Mouse (Mus musculus) neural tube, embryonic 11.5 days (tissue): ENCODE measurements around the gene Camkk1. TPM values are rescaled to one million over a fixed set of nuclear protein-coding genes. Genes with fewer than 3 reads are reported as not detected.

ENCODE experiments used
- ATAC-seq: fragments of 200-750 bp; cut with Nextera tagmentation; 2 replicates; pipeline ENCODE4 v1.8.0; 2017; ENCODE audit warnings: moderate number of reproducible peaks, mild to moderate bottlenecking, moderate TSS enrichment, moderate library complexity; ENCODE audit not compliant: insufficient read depth, low FRiP score, low TSS enrichment
- DNase-seq: peaks from one replicate; pipeline ENCODE4 v3.0.0-alpha.2; 2015; ENCODE audit warnings: low spot score
- H3K27ac ChIP-seq: fragments of 300-500 bp; sonication (generic); 2 replicates; pipeline ENCODE4 v1.5.1; 2014; ENCODE audit warnings: low read depth, mild to moderate bottlenecking, low read length
- H3K27me3 ChIP-seq: fragments of 300-500 bp; sonication (generic); 2 replicates; pipeline ENCODE4 v1.6.1; 2014; ENCODE audit warnings: mild to moderate bottlenecking, low read length, mixed read lengths; ENCODE audit not compliant: control insufficient read depth, insufficient read depth
- H3K36me3 ChIP-seq: fragments of 300-500 bp; sonication (generic); 2 replicates; pipeline ENCODE4 v1.6.1; 2014; ENCODE audit warnings: mild to moderate bottlenecking, low read length, moderate library complexity, mixed read lengths; ENCODE audit not compliant: control insufficient read depth, insufficient read depth
- H3K4me1 ChIP-seq: fragments of 300-500 bp; sonication (generic); 2 replicates; pipeline ENCODE4 v1.6.1; 2014; ENCODE audit warnings: low read length, mixed read lengths; ENCODE audit not compliant: control insufficient read depth, insufficient read depth
- H3K4me2 ChIP-seq: fragments of 300-500 bp; sonication (generic); 2 replicates; pipeline ENCODE4 v1.6.1; 2014; ENCODE audit warnings: low read depth, mild to moderate bottlenecking, moderate library complexity
- H3K4me3 ChIP-seq: fragments of 300-500 bp; sonication (generic); 2 replicates; pipeline ENCODE4 v1.5.1; 2014; ENCODE audit warnings: low read depth, low read length
- H3K9ac ChIP-seq: fragments of 300-500 bp; sonication (generic); 2 replicates; pipeline ENCODE4 v1.6.1; 2014; ENCODE audit warnings: mild to moderate bottlenecking, low read length
- H3K9me3 ChIP-seq: fragments of 300-500 bp; sonication (generic); 2 replicates; pipeline ENCODE4 v1.6.1; 2016; ENCODE audit warnings: low read length; ENCODE audit not compliant: control insufficient read depth
- WGBS: fragments of 180-500 bp; shearing (Covaris S2); extraction: QIAGEN DNeasy Blood & Tissue Kit; methylation state at CpG from one replicate; pipeline ENCODE4 v1.1.7; 2014; 5-methylcytosine and 5-hydroxymethylcytosine counted together
- polyA plus RNA-seq: library from polyadenylated mRNA; unstranded; fragments of >200 nt; fragmentation: Nextera tagmentation; extraction: Ambion mirVana; gene quantifications from 2 replicates; pipeline ENCODE4 v1.2.1, GENCODE M21; 2014

The Camkk1 gene
- polyA plus RNA-seq, result 5.7 and 6.5 TPM in 2 replicates

- Histone ChIP-seq H3K36me3 (no peaks in the 10 kb centered on the region), H3K4me2 (peak within 1 kb of the TSS; percentile 98), H3K27ac (peak within 1 kb of the TSS; percentile 6; the same call in 1 of the 2 replicates), H3K9me3 (no peaks in the 10 kb centered on the region), H3K4me3 (peak within 1 kb of the TSS; percentile 68), H3K4me1 (peaks cover 7% of the 10 kb centered on the region), H3K9ac (peak within 1 kb of the TSS; percentile 61), H3K27me3 (peaks cover 18% of the 10 kb centered on the region)
- DNase-seq (peak; percentile 94), ATAC-seq (peak; percentile 97)
- WGBS, result under 1% methylated on average over 57 of the region's 57 CpGs
Measured at GRCm38 (mm10) chr11:73018471-73019146, at the start of gene Camkk1. Camkk1 (plus strand) TSS chr11:73019008.

GRCm38 (mm10) chr11:72974995-72975503 is 43.8 kb upstream of the Camkk1 start:
- Histone ChIP-seq H3K4me1 (no peaks in the 10 kb centered on the region), H3K4me3 (no peak overlapping the region), H3K27ac (no peak overlapping the region), H3K27me3 (no peaks in the 10 kb centered on the region), H3K4me2 (no peak overlapping the region), H3K9me3 (no peaks in the 10 kb centered on the region), H3K36me3 (no peaks in the 10 kb centered on the region), H3K9ac (no peak overlapping the region)
- DNase-seq, result no peak
- ATAC-seq, result no peak
- 82% methylated on average over 13 of the region's 13 CpGs for WGBS

- Histone ChIP-seq H3K27me3 (no peaks in the 10 kb centered on the region), H3K4me3 (no peak overlapping the region), H3K36me3 (no peaks in the 10 kb centered on the region), H3K4me2 (no peak overlapping the region), H3K4me1 (no peaks in the 10 kb centered on the region), H3K27ac (no peak overlapping the region), H3K9ac (no peak overlapping the region), H3K9me3 (no peaks in the 10 kb centered on the region)
- no peak for ATAC-seq
- no peak for DNase-seq
- whole genome bisulfite sequencing, result 82% methylated on average over 9 of the region's 9 CpGs
Measured at GRCm38 (mm10) chr11:72982516-72982915, 36.3 kb upstream of the Camkk1 start.

GRCm38 (mm10) chr11:72983283-72983682 is 35.5 kb upstream of the Camkk1 start:
- 35% methylated on average over 5 of the region's 5 CpGs for WGBS
- no peaks in the 10 kb centered on the region for H3K9me3 ChIP-seq
- ATAC-seq, result no peak
- no peaks in the 10 kb centered on the region for H3K36me3 ChIP-seq
- no peaks in the 10 kb centered on the region for H3K4me1 ChIP-seq
- H3K4me2 ChIP-seq, result no peak overlapping the region
- no peak overlapping the region for H3K4me3 ChIP-seq
- no peak overlapping the region for H3K9ac ChIP-seq
- DNase-seq, result no peak
- H3K27me3 ChIP-seq, result no peaks in the 10 kb centered on the region
- H3K27ac ChIP-seq, result no peak overlapping the region

- no peak overlapping the region for H3K4me2 ChIP-seq
- H3K27ac ChIP-seq, result no peak overlapping the region
- H3K36me3 ChIP-seq, result no peaks in the 10 kb centered on the region
- no peaks in the 10 kb centered on the region for H3K4me1 ChIP-seq
- H3K4me3 ChIP-seq, result no peak overlapping the region
- H3K9me3 ChIP-seq, result no peaks in the 10 kb centered on the region
- no peaks in the 10 kb centered on the region for H3K27me3 ChIP-seq
- ATAC-seq (no peak), DNase-seq (no peak)
- H3K9ac ChIP-seq, result no peak overlapping the region
- WGBS, result 87% methylated on average over 5 of the region's 5 CpGs
Measured at GRCm38 (mm10) chr11:72986745-72987144, 32.1 kb upstream of the Camkk1 start.

GRCm38 (mm10) chr11:72987234-72987633 is 31.6 kb upstream of the Camkk1 start:
- no peaks in the 10 kb centered on the region for H3K9me3 ChIP-seq
- 72% methylated on average over 5 of the region's 5 CpGs for WGBS
- H3K27me3 ChIP-seq, result no peaks in the 10 kb centered on the region
- H3K27ac ChIP-seq, result no peak overlapping the region
- H3K9ac ChIP-seq, result no peak overlapping the region
- no peak for ATAC-seq
- no peak for DNase-seq
- no peak overlapping the region for H3K4me3 ChIP-seq
- H3K4me1 ChIP-seq, result no peaks in the 10 kb centered on the region
- no peak overlapping the region for H3K4me2 ChIP-seq
- no peaks in the 10 kb centered on the region for H3K36me3 ChIP-seq

- Histone ChIP-seq H3K9ac (no peak overlapping the region), H3K4me1 (no peaks in the 10 kb centered on the region), H3K4me2 (no peak overlapping the region), H3K27me3 (no peaks in the 10 kb centered on the region), H3K36me3 (no peaks in the 10 kb centered on the region), H3K9me3 (no peaks in the 10 kb centered on the region), H3K27ac (no peak overlapping the region), H3K4me3 (no peak overlapping the region)
- DNase-seq, result no peak
- 83% methylated on average over 5 of the region's 5 CpGs for WGBS
- no peak for ATAC-seq
Measured at GRCm38 (mm10) chr11:72987807-72988206, 31.0 kb upstream of the Camkk1 start.

GRCm38 (mm10) chr11:72989044-72989443 is 29.8 kb upstream of the Camkk1 start:
- H3K27me3 ChIP-seq, result no peaks in the 10 kb centered on the region
- ATAC-seq (no peak), DNase-seq (no peak)
- H3K4me1 ChIP-seq, result no peaks in the 10 kb centered on the region
- H3K4me3 ChIP-seq, result no peak overlapping the region
- H3K27ac ChIP-seq, result no peak overlapping the region
- no peak overlapping the region for H3K4me2 ChIP-seq
- no peak overlapping the region for H3K9ac ChIP-seq
- no peaks in the 10 kb centered on the region for H3K36me3 ChIP-seq
- no peaks in the 10 kb centered on the region for H3K9me3 ChIP-seq
- WGBS, result 85% methylated on average over 6 of the region's 6 CpGs

GRCm38 (mm10) chr11:72990688-72991087 is 28.1 kb upstream of the Camkk1 start:
- WGBS, result 84% methylated on average over 9 of the region's 9 CpGs
- no peaks in the 10 kb centered on the region for H3K4me1 ChIP-seq
- no peak overlapping the region for H3K27ac ChIP-seq
- no peaks in the 10 kb centered on the region for H3K36me3 ChIP-seq
- DNase-seq, result no peak
- no peak overlapping the region for H3K4me2 ChIP-seq
- H3K9ac ChIP-seq, result no peak overlapping the region
- no peaks in the 10 kb centered on the region for H3K9me3 ChIP-seq
- no peak for ATAC-seq
- H3K27me3 ChIP-seq, result no peaks in the 10 kb centered on the region
- no peak overlapping the region for H3K4me3 ChIP-seq
